Mouse (Mus musculus) midbrain, embryonic 14.5 days (tissue): ENCODE results near the gene Tmem40. TPM values are rescaled to one million over a fixed set of nuclear protein-coding genes. Genes with fewer than 3 reads are reported as not detected.

Experiments
- microRNA-seq: library from miRNA; unstranded; fragments of <30 nt; microRNA quantifications from one replicate; pipeline ENCODE4, GENCODE M21; 2016
- polyA plus RNA-seq: library from polyadenylated mRNA; unstranded; fragments of >200 nt; fragmentation: Nextera tagmentation; extraction: Ambion mirVana; gene quantifications from 2 replicates; pipeline ENCODE4 v1.2.1, GENCODE M21; 2014

The Tmem40 gene
- polyA plus RNA-seq, 1 experiment from 2014 or later: 0.66 TPM

Small RNA genes within 50 kb of the gene (microRNA-seq; reads per million reads assigned to microRNA genes)
- 0.73 reads per million for gene Mir7660

Other genes starting within 250 kb of the Tmem40 start
- 31.6 and 34.4 TPM in 2 replicates for gene Tsen2, start 217.7 kb downstream of the Tmem40 start, polyA plus RNA-seq
- gene Mkrn2os, start 169.8 kb downstream of the Tmem40 start, polyA plus RNA-seq: 0.20 and 0.34 TPM in 2 replicates
- gene Mkrn2, start 160.5 kb downstream of the Tmem40 start, polyA plus RNA-seq: 27.8 and 34.9 TPM in 2 replicates
- 148 and 179 TPM in 2 replicates for gene Raf1, start 85.8 kb downstream of the Tmem40 start, polyA plus RNA-seq
- 9.0 and 12.6 TPM in 2 replicates for gene Cand2, start 12.1 kb upstream of the Tmem40 start, polyA plus RNA-seq
- gene Rpl32, start 46.3 kb upstream of the Tmem40 start, polyA plus RNA-seq: 1,221 and 1,292 TPM in 2 replicates
- 2.5 and 3.2 TPM in 2 replicates for gene Efcab12, start 76.0 kb upstream of the Tmem40 start, polyA plus RNA-seq
- 5.3 and 10.2 TPM in 2 replicates for gene Mbd4, start 91.0 kb upstream of the Tmem40 start, polyA plus RNA-seq
- gene Ift122, start 91.1 kb upstream of the Tmem40 start, polyA plus RNA-seq: 19.1 and 28.1 TPM in 2 replicates
- gene Rho, start 169.3 kb upstream of the Tmem40 start, polyA plus RNA-seq: 0.07 and 0.59 TPM in 2 replicates
- not detected in 2 replicates for gene H1foo, start 182.5 kb upstream of the Tmem40 start, polyA plus RNA-seq
- 3.9 and 9.0 TPM in 2 replicates for gene Plxnd1, start 232.6 kb upstream of the Tmem40 start, polyA plus RNA-seq